Mouse (Mus musculus): ENCODE data around the gene Aldh1a1.

DNA sequence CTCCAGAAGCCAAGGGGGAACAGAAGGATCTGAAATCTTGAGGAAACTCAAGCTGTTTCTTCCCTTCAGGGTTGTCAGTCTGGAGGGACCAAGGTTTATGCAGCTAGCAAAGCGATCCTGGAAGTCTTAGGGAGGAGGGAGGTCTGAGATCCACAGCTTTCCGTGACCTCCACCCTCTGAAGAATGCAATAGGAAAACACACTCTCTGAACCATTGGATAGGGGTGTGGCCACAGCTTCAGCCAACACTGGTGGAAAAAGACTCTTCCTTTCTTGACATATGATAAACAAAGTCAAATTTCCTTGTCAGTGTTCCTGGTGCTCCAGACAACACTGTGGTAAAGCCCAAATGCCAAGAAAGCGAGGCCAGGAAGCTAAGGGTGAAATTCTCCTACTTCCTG, 84.5 kb downstream of the Aldh1a1 start:
- no peak for TF ChIP-seq EP300 (IDR thresholded peaks at IDR 0.05)
- TF ChIP-seq CTCF (IDR thresholded peaks at IDR 0.05): no peak

All from lung, postnatal 0 days (tissue).